Mouse (Mus musculus) midbrain, embryonic 14.5 days (tissue): ENCODE data around the gene Sp140. TPM values are rescaled to one million over a fixed set of nuclear protein-coding genes. Genes with fewer than 3 reads are reported as not detected.

Source experiments
- ATAC-seq: fragments of 200-750 bp; cut with Nextera tagmentation; 2 replicates; pipeline ENCODE4 v1.8.0; 2017; ENCODE audit warnings: moderate number of reproducible peaks, moderate library complexity; ENCODE audit not compliant: low FRiP score, low TSS enrichment
- DNase-seq: peaks from one replicate; pipeline ENCODE4 v3.0.0-alpha.2; 2015
- H3K27ac ChIP-seq: fragments of 300-500 bp; sonication (generic); replicated peaks from 2 replicates; pipeline ENCODE4 v1.5.1; 2014; ENCODE audit warnings: mild to moderate bottlenecking, low read depth, low read length, moderate library complexity
- H3K27me3 ChIP-seq: fragments of 300-500 bp; sonication (generic); 2 replicates; pipeline ENCODE4 v1.6.1; 2014; ENCODE audit warnings: low read length, control low read depth, mixed read lengths; ENCODE audit not compliant: control insufficient read depth, insufficient read depth
- H3K36me3 ChIP-seq: fragments of 300-500 bp; sonication (generic); 2 replicates; pipeline ENCODE4 v1.6.1; 2014; ENCODE audit warnings: low read length, control low read depth; ENCODE audit not compliant: control insufficient read depth, insufficient read depth
- H3K4me1 ChIP-seq: fragments of 300-500 bp; sonication (generic); 2 replicates; pipeline ENCODE4 v1.6.1; 2014; ENCODE audit warnings: mild to moderate bottlenecking, antibody characterized with exemption, low read length, control low read depth; ENCODE audit not compliant: control insufficient read depth, insufficient read depth
- H3K4me2 ChIP-seq: fragments of 300-500 bp; sonication (generic); 2 replicates; pipeline ENCODE4 v1.6.1; 2014; ENCODE audit warnings: mild to moderate bottlenecking, low read length, moderate library complexity
- H3K4me3 ChIP-seq: fragments of 300-500 bp; sonication (generic); replicated peaks from 2 replicates; pipeline ENCODE4 v1.5.1; 2014; ENCODE audit warnings: low read depth, low read length
- H3K9ac ChIP-seq: fragments of 300-500 bp; sonication (generic); replicated peaks from 2 replicates; pipeline ENCODE4 v1.6.1; 2014; ENCODE audit warnings: mild to moderate bottlenecking, low read length, moderate library complexity
- H3K9me3 ChIP-seq: fragments of 300-500 bp; sonication (generic); 2 replicates; pipeline ENCODE4 v1.6.1; 2016; ENCODE audit warnings: low read length, control low read depth, mixed read lengths; ENCODE audit not compliant: control insufficient read depth
- WGBS: fragments of 180-500 bp; shearing (Covaris S2); extraction: QIAGEN DNeasy Blood & Tissue Kit; methylation state at CpG from one replicate; pipeline ENCODE4 v1.1.7; 2014; 5-methylcytosine and 5-hydroxymethylcytosine counted together
- polyA plus RNA-seq: library from polyadenylated mRNA; unstranded; fragments of >200 nt; fragmentation: Nextera tagmentation; extraction: Ambion mirVana; gene quantifications from 2 replicates; pipeline ENCODE4 v1.2.1, GENCODE M21; 2014

The Sp140 gene
- polyA plus RNA-seq, 1 experiment from 2014 or later, result 1.3 TPM

- no peak overlapping the region for H3K27ac ChIP-seq
- H3K9me3 ChIP-seq, result no peaks in the 10 kb centered on the region
- DNase-seq, result no peak
- H3K4me3 ChIP-seq, result no peak overlapping the region
- ATAC-seq, result no peak
- H3K36me3 ChIP-seq, result no peaks in the 10 kb centered on the region
- H3K27me3 ChIP-seq, result no peaks in the 10 kb centered on the region
- no peak overlapping the region for H3K4me2 ChIP-seq
- H3K9ac ChIP-seq, result no peak overlapping the region
- no peaks in the 10 kb centered on the region for H3K4me1 ChIP-seq
Observed at GRCm38 (mm10) chr1:85664266-85664665, 64.1 kb downstream of the Sp140 start.

GRCm38 (mm10) chr1:85680226-85680625, 80.0 kb downstream of the Sp140 start:
- no peaks in the 10 kb centered on the region for H3K4me1 ChIP-seq
- no peaks in the 10 kb centered on the region for H3K36me3 ChIP-seq
- no peaks in the 10 kb centered on the region for H3K9me3 ChIP-seq
- H3K27me3 ChIP-seq, result no peaks in the 10 kb centered on the region
- ATAC-seq, result no peak
- H3K4me3 ChIP-seq, result no peak overlapping the region
- no peak overlapping the region for H3K9ac ChIP-seq
- no peak for DNase-seq
- no peak overlapping the region for H3K4me2 ChIP-seq
- WGBS, result 79% methylated on average over 4 of the region's 4 CpGs
- no peak overlapping the region for H3K27ac ChIP-seq

GRCm38 (mm10) chr1:85686666-85687065, 86.5 kb downstream of the Sp140 start:
- Histone ChIP-seq H3K36me3 (no peaks in the 10 kb centered on the region), H3K9me3 (no peaks in the 10 kb centered on the region), H3K4me2 (no peak overlapping the region), H3K4me1 (no peaks in the 10 kb centered on the region), H3K4me3 (no peak overlapping the region), H3K27ac (no peak overlapping the region), H3K9ac (no peak overlapping the region), H3K27me3 (no peaks in the 10 kb centered on the region)
- ATAC-seq (no peak), DNase-seq (no peak)
- 82% methylated on average over 5 of the region's 5 CpGs for WGBS

- no peak for ATAC-seq
Observed at GRCm38 (mm10) chr1:85687346-85687745, 87.2 kb downstream of the Sp140 start.

DNA sequence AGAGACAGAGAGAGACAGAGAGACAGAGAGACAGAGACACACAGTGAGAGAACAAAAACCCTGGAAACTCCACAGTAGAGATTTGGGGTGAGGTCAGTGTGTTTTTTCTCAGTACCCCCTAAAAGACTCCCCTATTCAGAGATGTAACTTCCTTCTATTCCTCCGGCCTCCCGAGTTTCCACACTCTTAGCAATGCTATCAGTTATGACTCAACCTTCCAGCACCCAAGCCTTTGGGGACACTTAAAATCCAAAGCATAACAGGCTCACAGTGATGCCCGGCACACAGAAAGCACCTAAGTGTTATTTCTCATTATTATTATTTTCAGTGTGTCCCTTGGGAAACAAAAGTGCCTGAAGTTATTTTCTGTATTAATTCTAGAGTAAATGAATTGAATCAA, 90.4 kb downstream of the Sp140 start:
- WGBS, result 82% methylated on average over 3 of the region's 3 CpGs
- no peak for ATAC-seq

More at GRCm38 (mm10) chr1:85687346-85687745, 87.2 kb downstream of the Sp140 start:
- Histone ChIP-seq H3K9ac (no peak overlapping the region), H3K27ac (no peak overlapping the region), H3K27me3 (no peaks in the 10 kb centered on the region), H3K4me2 (no peak overlapping the region), H3K4me3 (no peak overlapping the region), H3K4me1 (no peaks in the 10 kb centered on the region), H3K36me3 (no peaks in the 10 kb centered on the region), H3K9me3 (no peaks in the 10 kb centered on the region)
- 83% methylated on average over 5 of the region's 5 CpGs for WGBS
- DNase-seq, result no peak

DNA sequence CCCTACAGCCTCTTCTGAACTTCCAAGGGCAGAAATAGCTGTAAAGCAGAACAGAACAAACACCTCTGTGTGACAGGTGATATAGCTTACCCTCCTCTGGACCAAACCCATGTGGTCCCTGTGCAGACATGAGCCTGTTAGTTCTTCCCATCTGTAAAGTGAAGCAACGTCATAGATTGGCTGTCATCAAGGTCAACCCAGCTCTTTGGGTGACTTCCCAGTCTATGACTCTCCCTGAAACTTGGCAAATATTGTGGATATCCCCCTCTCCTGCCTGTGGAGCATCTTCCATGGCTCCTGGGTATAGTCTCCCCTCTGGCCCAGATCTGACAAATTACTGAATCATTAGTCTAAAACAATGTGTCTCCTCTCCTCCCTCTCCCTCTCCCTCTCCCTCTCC, 92.1 kb downstream of the Sp140 start:
- 88% methylated on average over 1 of the region's 1 CpGs for WGBS
- no peak for DNase-seq
- Histone ChIP-seq H3K27ac (no peak overlapping the region), H3K36me3 (no peaks in the 10 kb centered on the region), H3K9ac (no peak overlapping the region), H3K4me1 (no peaks in the 10 kb centered on the region), H3K4me3 (no peak overlapping the region), H3K9me3 (no peaks in the 10 kb centered on the region), H3K4me2 (no peak overlapping the region), H3K27me3 (no peaks in the 10 kb centered on the region)
- ATAC-seq, result no peak

More for the DNA sequence above, 90.4 kb downstream of the Sp140 start:
- Histone ChIP-seq H3K4me2 (no peak overlapping the region), H3K9ac (no peak overlapping the region), H3K27ac (no peak overlapping the region), H3K4me1 (no peaks in the 10 kb centered on the region), H3K27me3 (no peaks in the 10 kb centered on the region), H3K4me3 (no peak overlapping the region), H3K9me3 (no peaks in the 10 kb centered on the region), H3K36me3 (no peaks in the 10 kb centered on the region)
- DNase-seq, result no peak

GRCm38 (mm10) chr1:85693280-85693679, 93.1 kb downstream of the Sp140 start:
- no peak overlapping the region for H3K9ac ChIP-seq
- no peaks in the 10 kb centered on the region for H3K27me3 ChIP-seq
- H3K36me3 ChIP-seq, result no peaks in the 10 kb centered on the region
- no peak overlapping the region for H3K27ac ChIP-seq
- H3K4me2 ChIP-seq, result no peak overlapping the region
- WGBS, result 86% methylated on average over 3 of the region's 3 CpGs
- DNase-seq (no peak), ATAC-seq (no peak)
- H3K4me3 ChIP-seq, result no peak overlapping the region
- no peaks in the 10 kb centered on the region for H3K4me1 ChIP-seq
- H3K9me3 ChIP-seq, result no peaks in the 10 kb centered on the region

Other genes with a start within 250 kb of the Sp140 start
- not detected in 2 replicates for gene G530012D18Rik, start 24.7 kb upstream of the Sp140 start, polyA plus RNA-seq
- gene Sp110, start 1.6 kb upstream of the Sp140 start, polyA plus RNA-seq, result 2.2 TPM in 1 of 2 replicates, not detected in the other
- 1.9 TPM in 1 of 2 replicates, not detected in the other for gene Sp100, start 49.6 kb downstream of the Sp140 start, polyA plus RNA-seq
- gene A630001G21Rik, start 178.3 kb downstream of the Sp140 start, polyA plus RNA-seq, result 0.59 and 0.80 TPM in 2 replicates
- 74.8 and 94.5 TPM in 2 replicates for gene Cab39, start 193.1 kb downstream of the Sp140 start, polyA plus RNA-seq